Mouse (Mus musculus) limb, embryonic 14.5 days (tissue): ENCODE results near the gene Akap11. TPM values are rescaled to one million over a fixed set of nuclear protein-coding genes. Genes with fewer than 3 reads are reported as not detected.
A peak's percentile ranks its signal among the peaks of the same experiment; 100 is the strongest.

Source experiments
- ATAC-seq: fragments of 200-750 bp; cut with Nextera tagmentation; 2 replicates; pipeline ENCODE4 v1.8.0; 2017; ENCODE audit warnings: low read depth, moderate number of reproducible peaks, moderate TSS enrichment; ENCODE audit not compliant: low FRiP score
- DNase-seq: peaks from one replicate; pipeline ENCODE4 v3.0.0-alpha.2; 2015; ENCODE audit warnings: low spot score
- H3K27ac ChIP-seq: fragments of 300-500 bp; sonication (generic); replicated peaks from 2 replicates; pipeline ENCODE4 v1.5.1; 2014; ENCODE audit warnings: low read depth, mild to moderate bottlenecking, low read length, moderate library complexity, mixed read lengths
- H3K27me3 ChIP-seq: fragments of 300-500 bp; sonication (generic); 2 replicates; pipeline ENCODE4 v1.6.1; 2014; ENCODE audit warnings: low read length, mixed read lengths; ENCODE audit not compliant: control insufficient read depth, insufficient read depth
- H3K36me3 ChIP-seq: fragments of 300-500 bp; sonication (generic); 2 replicates; pipeline ENCODE4 v1.6.1; 2014; ENCODE audit warnings: mild to moderate bottlenecking, low read length, moderate library complexity, mixed read lengths; ENCODE audit not compliant: control insufficient read depth, insufficient read depth
- H3K4me1 ChIP-seq: fragments of 300-500 bp; sonication (generic); 2 replicates; pipeline ENCODE4 v1.6.1; 2014; ENCODE audit warnings: antibody characterized with exemption, low read length, mixed read lengths; ENCODE audit not compliant: control insufficient read depth, insufficient read depth
- H3K4me2 ChIP-seq: fragments of 300-500 bp; sonication (generic); replicated peaks from 2 replicates; pipeline ENCODE4 v1.6.1; 2014; ENCODE audit warnings: low read depth, mild to moderate bottlenecking, low read length, moderate library complexity; ENCODE audit not compliant: severe bottlenecking
- H3K4me3 ChIP-seq: fragments of 300-500 bp; sonication (generic); replicated peaks from 2 replicates; pipeline ENCODE4 v1.5.1; 2014; ENCODE audit warnings: low read length
- H3K9ac ChIP-seq: fragments of 300-500 bp; sonication (generic); 2 replicates; pipeline ENCODE4 v1.6.1; 2014; ENCODE audit warnings: mild to moderate bottlenecking, low read depth, low read length, moderate library complexity; ENCODE audit not compliant: severe bottlenecking
- H3K9me3 ChIP-seq: fragments of 300-500 bp; sonication (generic); 2 replicates; pipeline ENCODE4 v1.6.1; 2016; ENCODE audit warnings: low read length; ENCODE audit not compliant: control insufficient read depth
- POLR2A ChIP-seq: fragments of 200-500 bp; IDR thresholded peaks from 2 replicates; pipeline ENCODE4 v1.8.0; 2012; ENCODE audit warnings: inconsistent platforms, mild to moderate bottlenecking, moderate library complexity, borderline replicate concordance; ENCODE audit not compliant: insufficient read depth, insufficient read length; ENCODE audit errors: extremely low read depth
- WGBS: fragments of 180-500 bp; shearing (Covaris S2); extraction: QIAGEN DNeasy Blood & Tissue Kit; methylation state at CpG from one replicate; pipeline ENCODE4 v1.1.7; 2014; 5-methylcytosine and 5-hydroxymethylcytosine counted together
- polyA plus RNA-seq, 2 experiments: library from polyadenylated mRNA; depleted of rRNA in 1 of 2; stranded (reverse) in 1 of 2; unstranded in 1 of 2; fragments of >200 nt; fragmentation: Nextera tagmentation in 1 of 2; extraction: Ambion mirVana in 1 of 2; gene quantifications; 2 replicates each; pipeline versions ENCODE4 v1.2.1 to v1.2.3; 2012 to 2014

The Akap11 gene
- polyA plus RNA-seq, 2 experiments: 19.1 to 26.9 TPM

- H3K9ac ChIP-seq: no peak overlapping the region
- WGBS: 95% methylated on average over 6 of the region's 6 CpGs
- no peak for TF ChIP-seq POLR2A
- H3K4me2 ChIP-seq: no peak overlapping the region
- DNase-seq (no peak), ATAC-seq (no peak)
- no peaks in the 10 kb centered on the region for H3K9me3 ChIP-seq
- no peak overlapping the region for H3K4me3 ChIP-seq
- no peaks in the 10 kb centered on the region for H3K36me3 ChIP-seq
- no peaks in the 10 kb centered on the region for H3K27me3 ChIP-seq
- H3K27ac ChIP-seq: no peak overlapping the region
- H3K4me1 ChIP-seq: 0 out of 2 replicates have a peak, but pooled peaks cover 2% of the 10 kb centered on the region
These were observed 17.1 kb upstream of the Akap11 start for GRCm38 (mm10) chr14:78553661-78554060.

- no peak overlapping the region for H3K27ac ChIP-seq
- H3K36me3 ChIP-seq: no peaks in the 10 kb centered on the region
- ATAC-seq (peak; percentile 79), DNase-seq (peak; percentile 44)
- no peak for TF ChIP-seq POLR2A
- H3K9me3 ChIP-seq: no peaks in the 10 kb centered on the region
- H3K27me3 ChIP-seq: no peaks in the 10 kb centered on the region
- WGBS: 49% methylated on average over 6 of the region's 6 CpGs
- H3K4me3 ChIP-seq: no peak overlapping the region
- H3K9ac ChIP-seq: no peak overlapping the region
- no peak overlapping the region for H3K4me2 ChIP-seq
- H3K4me1 ChIP-seq: 0 out of 2 replicates have a peak, but pooled peaks cover 3% of the 10 kb centered on the region
These were observed 12.2 kb upstream of the Akap11 start for GRCm38 (mm10) chr14:78548807-78549206.

GRCm38 (mm10) chr14:78541319-78541718 is 4.7 kb upstream of the Akap11 start:
- DNase-seq (peak; percentile 40), ATAC-seq (no peak)
- H3K4me2 ChIP-seq: no peak overlapping the region
- no peaks in the 10 kb centered on the region for H3K27me3 ChIP-seq
- H3K9me3 ChIP-seq: no peaks in the 10 kb centered on the region
- TF ChIP-seq POLR2A: no peak
- no peak overlapping the region for H3K9ac ChIP-seq
- no peak overlapping the region for H3K27ac ChIP-seq
- WGBS: 73% methylated on average over 3 of the region's 3 CpGs
- no peak overlapping the region for H3K4me3 ChIP-seq
- no peaks in the 10 kb centered on the region for H3K36me3 ChIP-seq
- H3K4me1 ChIP-seq: peaks cover 19% of the 10 kb centered on the region

- Histone ChIP-seq H3K27ac (no peak overlapping the region), H3K36me3 (no peaks in the 10 kb centered on the region), H3K27me3 (no peaks in the 10 kb centered on the region), H3K9ac (no peak overlapping the region), H3K4me3 (no peak overlapping the region), H3K4me2 (no peak overlapping the region), H3K9me3 (no peaks in the 10 kb centered on the region), H3K4me1 (peaks cover 24% of the 10 kb centered on the region)
- WGBS: 84% methylated on average over 1 of the region's 1 CpGs
- no peak for TF ChIP-seq POLR2A
- DNase-seq: no peak
- ATAC-seq: no peak
These were observed 3.2 kb upstream of the Akap11 start for GRCm38 (mm10) chr14:78539821-78540220.

GRCm38 (mm10) chr14:78538572-78539320 is 2.1 kb upstream of the Akap11 start:
- WGBS: 10% methylated on average over 5 of the region's 5 CpGs
- no peak for TF ChIP-seq POLR2A
- Histone ChIP-seq H3K9ac (no peak overlapping the region), H3K9me3 (no peaks in the 10 kb centered on the region), H3K27ac (peak overlapping the region; percentile 67), H3K4me3 (no peak overlapping the region), H3K27me3 (no peaks in the 10 kb centered on the region), H3K36me3 (no peaks in the 10 kb centered on the region), H3K4me1 (peaks cover 24% of the 10 kb centered on the region), H3K4me2 (no peak overlapping the region)
- DNase-seq (peak; percentile 67), ATAC-seq (peak; percentile 25; the same call in 1 of the 2 replicates)
